26 mouse cellular contexts compared by ENCODE assay signal in the genomic region with DNA sequence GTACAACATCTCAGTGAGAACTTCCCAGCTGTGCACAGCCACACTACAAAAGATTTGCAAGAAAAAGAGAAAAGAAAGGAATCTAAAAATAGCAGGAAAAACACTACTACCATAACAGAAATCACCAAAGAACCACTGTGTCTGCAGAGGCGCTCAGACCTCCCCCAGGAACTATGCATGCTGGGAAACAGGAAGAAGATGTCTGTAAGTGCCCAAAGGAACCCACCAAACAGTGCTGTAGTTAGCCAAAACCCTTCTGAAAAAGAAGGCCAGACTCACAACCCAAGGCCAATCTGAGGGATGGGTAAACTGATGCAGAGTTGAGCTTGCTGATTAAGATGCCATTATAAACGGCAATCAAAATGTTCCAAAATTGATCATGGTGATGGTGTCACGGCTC. TPM values are rescaled to one million over a fixed set of nuclear protein-coding genes. Genes with fewer than 3 reads are reported as not detected.
"Had no signal": no experiment of that assay in that cellular context is flagged by ENCODE, and none has a peak within 500 bp of the region (broad histone marks: within the 10 kb centered on the region; RNA-seq: fewer than 3 reads in every experiment).

No protein-coding gene starts in this region.

- H3K27ac ChIP-seq: embryonic facial prominence, embryonic 12.5 days; embryonic facial prominence, embryonic 13.5 days; embryonic facial prominence, embryonic 15.5 days; forebrain, embryonic 10.5 days; forebrain, embryonic 12.5 days; forebrain, embryonic 13.5 days; forebrain, embryonic 15.5 days; gastrocnemius, adult 2 months had no signal

- H3K9me3 ChIP-seq: embryonic facial prominence, embryonic 12.5 days; embryonic facial prominence, embryonic 13.5 days; embryonic facial prominence, embryonic 15.5 days; forebrain, embryonic 10.5 days; forebrain, embryonic 12.5 days; forebrain, embryonic 13.5 days; forebrain, embryonic 15.5 days had no signal

- H3K36me3 ChIP-seq: embryonic facial prominence, embryonic 12.5 days; embryonic facial prominence, embryonic 13.5 days; embryonic facial prominence, embryonic 15.5 days; forebrain, embryonic 10.5 days; forebrain, embryonic 12.5 days; forebrain, embryonic 15.5 days had no signal

- H3K9ac ChIP-seq: embryonic facial prominence, embryonic 12.5 days; embryonic facial prominence, embryonic 13.5 days; embryonic facial prominence, embryonic 15.5 days; forebrain, embryonic 12.5 days; forebrain, embryonic 13.5 days; forebrain, embryonic 15.5 days; forebrain, postnatal 0 days had no signal

- H3K4me3 ChIP-seq: embryonic facial prominence, embryonic 12.5 days; embryonic facial prominence, embryonic 13.5 days; embryonic facial prominence, embryonic 15.5 days; erythroblast, embryonic 14.5 days; forebrain, embryonic 10.5 days; forebrain, embryonic 12.5 days; forebrain, embryonic 13.5 days; forebrain, embryonic 15.5 days; gastrocnemius, adult 2 months had no signal

- H3K4me2 ChIP-seq: embryonic facial prominence, embryonic 12.5 days; embryonic facial prominence, embryonic 13.5 days; embryonic facial prominence, embryonic 15.5 days; forebrain, embryonic 12.5 days; forebrain, embryonic 13.5 days; forebrain, embryonic 15.5 days had no signal

- H3K27me3 ChIP-seq: embryonic facial prominence, embryonic 12.5 days; embryonic facial prominence, embryonic 13.5 days; embryonic facial prominence, embryonic 15.5 days; forebrain, embryonic 15.5 days had no signal

- DNase-seq: cerebellum, adult 2 months; cerebellum, adult 8-10 months; cerebellum, adult 9-10 months; cerebellum, adult 9-11 months; cerebellum, postnatal 10 days; cerebellum, postnatal 14 days; cerebellum, postnatal 25 days; cerebellum, postnatal 36 days; embryo, embryonic 11 days; forebrain, postnatal 0 days; gastrocnemius, adult 2 months; gastrocnemius, postnatal 10 days; gastrocnemius, postnatal 14 days; gastrocnemius, postnatal 25 days; gastrocnemius, postnatal 36 days had no signal

- H3K4me1 ChIP-seq: embryonic facial prominence, embryonic 12.5 days; embryonic facial prominence, embryonic 13.5 days; embryonic facial prominence, embryonic 15.5 days; forebrain, embryonic 10.5 days; forebrain, embryonic 12.5 days; forebrain, embryonic 15.5 days had no signal

- ATAC-seq: forebrain, embryonic 13.5 days; forebrain, embryonic 14.5 days; forebrain, embryonic 15.5 days; forebrain, embryonic 16.5 days; forebrain, postnatal 0 days had no signal

RNA-seq across cellular contexts. Expression of a gene that starts 47.5 kb away (rescaled TPM):
- total RNA-seq: common myeloid progenitor, adult 5-6 weeks had no signal
- polyA plus RNA-seq: erythroblast, embryonic 14.5 days; forebrain, embryonic 10.5 days had no signal
